Mouse (Mus musculus): ENCODE data around the gene Zfp658. TPM values are rescaled to one million over a fixed set of nuclear protein-coding genes. Genes with fewer than 3 reads are reported as not detected.

The Zfp658 gene
- polyA plus RNA-seq (2015; fragmentation: Nextera tagmentation; extraction: Ambion mirVana), result 3.8 and 4.0 TPM in 2 replicates

DNA sequence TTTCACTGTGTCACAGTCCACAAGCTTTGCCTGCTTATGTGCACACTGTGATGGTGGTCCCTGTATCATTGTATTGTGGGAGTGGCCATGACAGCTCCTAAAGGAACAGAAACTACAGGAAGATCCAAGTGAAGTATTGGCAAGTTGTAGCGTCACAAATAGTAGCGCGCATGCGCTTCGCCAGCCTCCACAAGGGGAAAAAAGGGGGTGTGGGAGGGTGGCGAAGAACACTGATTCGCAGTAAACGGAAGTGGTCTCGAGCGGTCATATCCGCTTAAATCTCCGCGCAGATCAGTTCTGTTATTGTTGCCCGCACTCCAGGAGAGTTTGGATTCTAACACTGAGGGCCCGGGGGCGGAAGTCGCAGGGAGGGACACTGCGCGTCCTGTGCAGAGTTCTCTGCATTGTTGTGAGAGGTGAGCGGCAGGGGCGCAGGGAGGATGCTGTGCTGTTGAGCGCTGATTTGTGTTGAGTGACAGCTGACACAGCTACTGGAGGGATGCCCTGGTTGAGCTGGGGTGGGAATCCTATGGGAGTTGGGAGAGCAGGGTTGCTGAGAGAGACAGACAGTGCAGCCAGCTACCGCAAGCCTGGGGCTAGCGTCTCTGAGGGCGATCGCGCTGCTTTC, at the start of gene Zfp658:
TSS of gene Zfp658 (plus strand) at position 251 of the 628 bp plus-strand sequence.
- H3K4me3 ChIP-seq (replicated peaks), result peak within 1 kb of the TSS; percentile 73
- no peaks in the 10 kb centered on the region for H3K27me3 ChIP-seq
- no peaks in the 10 kb centered on the region for H3K9me3 ChIP-seq (replicated peaks)
- peaks cover 14% of the 10 kb centered on the region for H3K4me1 ChIP-seq
- WGBS, result under 1% methylated on average over 27 of the region's 27 CpGs
- peak; percentile 85 for ATAC-seq (ENCODE audit: insufficient number of reproducible peaks, low FRiP score, low TSS enrichment, low read depth)
- peaks cover 15% of the 10 kb centered on the region for H3K36me3 ChIP-seq
- H3K9ac ChIP-seq, result peak within 1 kb of the TSS; percentile 64
- H3K4me2 ChIP-seq (replicated peaks), result peak within 1 kb of the TSS; percentile 79
- H3K27ac ChIP-seq (replicated peaks), result peak within 1 kb of the TSS; percentile 89

DNA sequence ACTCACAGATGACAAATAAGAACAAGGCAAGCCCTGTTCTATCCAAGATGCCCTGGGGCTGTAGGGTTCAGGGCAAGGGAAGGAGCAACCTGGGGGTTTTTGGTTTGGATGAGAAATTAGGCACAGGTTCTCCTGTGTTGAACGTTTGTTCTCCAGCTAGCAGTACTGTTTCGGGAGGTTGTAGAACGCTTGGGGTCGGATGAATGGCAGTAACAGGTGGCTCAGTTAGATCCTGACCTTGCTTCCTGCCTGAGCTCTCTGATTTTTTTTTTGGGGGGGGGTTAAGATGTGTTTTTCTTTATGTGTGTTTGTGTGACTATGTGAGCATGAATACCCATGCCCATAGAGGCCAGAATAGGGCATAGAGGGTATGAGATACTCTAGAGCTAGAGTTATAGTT, 49.5 kb upstream of the Zfp658 start:
- no peaks in the 10 kb centered on the region for H3K27me3 ChIP-seq
- WGBS, result 64% methylated on average over 4 of the region's 4 CpGs
- no peak overlapping the region for H3K27ac ChIP-seq (replicated peaks)
- no peaks in the 10 kb centered on the region for H3K9me3 ChIP-seq (replicated peaks)
- ATAC-seq (ENCODE audit: insufficient number of reproducible peaks, low FRiP score, low TSS enrichment, low read depth), result no peak
- H3K4me2 ChIP-seq (replicated peaks), result no peak overlapping the region
- H3K36me3 ChIP-seq, result no peaks in the 10 kb centered on the region
- no peak overlapping the region for H3K9ac ChIP-seq
- H3K4me3 ChIP-seq (replicated peaks), result no peak overlapping the region
- H3K4me1 ChIP-seq, result no peaks in the 10 kb centered on the region

DNA sequence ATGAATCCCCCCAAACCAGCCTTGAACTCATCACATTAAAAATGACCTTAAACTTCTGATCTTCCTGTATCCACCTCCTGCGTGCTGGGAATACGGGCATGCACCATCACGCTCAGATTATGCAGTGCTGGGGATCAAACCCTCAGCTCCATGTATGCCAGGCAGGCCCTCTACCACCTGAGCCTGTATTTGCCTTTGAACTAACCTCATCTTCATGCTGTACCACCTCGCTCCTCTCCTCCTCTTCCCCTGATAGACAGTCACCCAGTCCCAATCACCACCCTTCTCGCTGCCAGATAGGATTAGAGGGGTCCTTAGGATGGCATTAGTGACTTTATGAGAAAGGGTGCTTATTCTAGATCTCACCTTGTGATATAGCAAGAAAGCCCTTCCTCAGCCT, 47.0 kb upstream of the Zfp658 start:
- no peaks in the 10 kb centered on the region for H3K36me3 ChIP-seq
- H3K9me3 ChIP-seq (replicated peaks), result no peaks in the 10 kb centered on the region
- no peak overlapping the region for H3K4me3 ChIP-seq (replicated peaks)
- H3K27me3 ChIP-seq, result no peaks in the 10 kb centered on the region
- no peaks in the 10 kb centered on the region for H3K4me1 ChIP-seq
- WGBS, result 72% methylated on average over 5 of the region's 5 CpGs
- no peak for ATAC-seq (ENCODE audit: insufficient number of reproducible peaks, low FRiP score, low TSS enrichment, low read depth)
- H3K27ac ChIP-seq (replicated peaks), result no peak overlapping the region
- H3K4me2 ChIP-seq (replicated peaks), result no peak overlapping the region
- no peak overlapping the region for H3K9ac ChIP-seq

DNA sequence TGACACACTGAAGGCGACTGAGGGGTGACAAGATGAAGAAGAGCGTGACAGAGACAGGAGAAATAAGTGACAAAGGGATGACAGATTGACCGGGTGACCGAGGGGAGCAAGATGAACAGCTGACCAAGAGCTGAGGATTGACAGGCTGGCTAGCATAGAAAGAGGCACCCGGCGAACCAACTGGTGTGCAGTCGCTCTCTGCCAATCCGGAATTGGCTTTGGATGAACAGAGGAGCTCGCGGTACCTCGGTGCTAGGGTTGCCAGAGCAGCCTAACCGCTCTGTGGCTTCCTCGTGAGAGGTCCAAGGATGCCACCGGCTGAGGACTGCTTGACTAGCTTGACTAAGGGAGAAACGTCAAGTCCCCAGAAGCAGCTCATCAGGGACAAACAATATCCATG, 43.7 kb upstream of the Zfp658 start:
- no peak overlapping the region for H3K9ac ChIP-seq
- H3K4me3 ChIP-seq (replicated peaks), result no peak overlapping the region
- H3K27ac ChIP-seq (replicated peaks), result no peak overlapping the region
- no peaks in the 10 kb centered on the region for H3K27me3 ChIP-seq
- no peaks in the 10 kb centered on the region for H3K4me1 ChIP-seq
- no peaks in the 10 kb centered on the region for H3K9me3 ChIP-seq (replicated peaks)
- 86% methylated on average over 15 of the region's 15 CpGs for whole genome bisulfite sequencing
- no peak for ATAC-seq (ENCODE audit: insufficient number of reproducible peaks, low FRiP score, low TSS enrichment, low read depth)
- no peak overlapping the region for H3K4me2 ChIP-seq (replicated peaks)
- H3K36me3 ChIP-seq, result no peaks in the 10 kb centered on the region

DNA sequence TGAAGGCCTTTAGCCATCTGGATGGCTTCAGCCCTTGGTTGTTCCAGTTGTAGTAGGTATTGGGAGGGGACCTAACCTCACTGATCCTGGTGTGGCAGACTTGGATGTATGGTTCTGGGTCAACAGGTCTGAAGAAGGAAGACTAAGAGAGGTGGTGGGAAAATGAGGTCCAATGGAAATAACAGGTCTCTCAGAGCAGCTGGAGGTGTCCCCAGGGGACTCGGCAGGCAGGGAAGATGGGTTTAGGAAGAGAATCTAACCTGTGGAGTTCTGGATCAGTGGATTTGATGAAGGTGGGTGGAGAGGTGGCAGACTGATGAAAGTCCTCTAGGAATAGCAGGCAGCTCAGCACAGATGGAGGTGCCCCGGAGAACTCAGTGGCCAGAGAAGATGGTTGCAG, 39.3 kb upstream of the Zfp658 start:
- no peak overlapping the region for H3K9ac ChIP-seq
- H3K9me3 ChIP-seq (replicated peaks), result no peaks in the 10 kb centered on the region
- H3K4me2 ChIP-seq (replicated peaks), result no peak overlapping the region
- no peaks in the 10 kb centered on the region for H3K36me3 ChIP-seq
- H3K4me3 ChIP-seq (replicated peaks), result no peak overlapping the region
- no peaks in the 10 kb centered on the region for H3K27me3 ChIP-seq
- ATAC-seq (ENCODE audit: insufficient number of reproducible peaks, low FRiP score, low TSS enrichment, low read depth), result no peak
- WGBS, result 88% methylated on average over 2 of the region's 2 CpGs
- H3K4me1 ChIP-seq, result no peaks in the 10 kb centered on the region
- H3K27ac ChIP-seq (replicated peaks), result no peak overlapping the region

DNA sequence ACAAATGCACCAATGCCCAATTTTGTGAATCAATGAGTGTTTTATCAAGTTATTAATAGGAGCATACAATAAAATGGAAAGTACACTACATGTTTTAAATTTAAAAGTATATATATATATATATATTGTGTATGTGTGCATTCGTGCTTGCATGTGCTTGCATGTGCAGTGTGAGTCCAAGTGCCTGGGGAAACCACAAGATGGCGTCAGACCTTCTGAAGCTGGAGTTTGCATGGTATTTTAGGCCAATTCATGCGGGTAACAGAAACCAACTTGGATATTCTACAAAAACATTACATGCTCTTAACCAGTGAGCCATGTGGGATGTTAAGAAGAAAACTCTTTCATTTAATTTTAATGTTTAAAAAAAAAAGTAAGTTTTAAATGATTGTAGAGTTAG, 36.7 kb upstream of the Zfp658 start:
- no peak overlapping the region for H3K4me3 ChIP-seq (replicated peaks)
- H3K36me3 ChIP-seq, result no peaks in the 10 kb centered on the region
- H3K27me3 ChIP-seq, result no peaks in the 10 kb centered on the region
- no peak for ATAC-seq (ENCODE audit: insufficient number of reproducible peaks, low FRiP score, low TSS enrichment, low read depth)
- H3K9me3 ChIP-seq (replicated peaks), result no peaks in the 10 kb centered on the region
- no peak overlapping the region for H3K27ac ChIP-seq (replicated peaks)
- H3K9ac ChIP-seq, result no peak overlapping the region
- no peaks in the 10 kb centered on the region for H3K4me1 ChIP-seq
- 48% methylated on average over 3 of the region's 3 CpGs for WGBS
- no peak overlapping the region for H3K4me2 ChIP-seq (replicated peaks)

DNA sequence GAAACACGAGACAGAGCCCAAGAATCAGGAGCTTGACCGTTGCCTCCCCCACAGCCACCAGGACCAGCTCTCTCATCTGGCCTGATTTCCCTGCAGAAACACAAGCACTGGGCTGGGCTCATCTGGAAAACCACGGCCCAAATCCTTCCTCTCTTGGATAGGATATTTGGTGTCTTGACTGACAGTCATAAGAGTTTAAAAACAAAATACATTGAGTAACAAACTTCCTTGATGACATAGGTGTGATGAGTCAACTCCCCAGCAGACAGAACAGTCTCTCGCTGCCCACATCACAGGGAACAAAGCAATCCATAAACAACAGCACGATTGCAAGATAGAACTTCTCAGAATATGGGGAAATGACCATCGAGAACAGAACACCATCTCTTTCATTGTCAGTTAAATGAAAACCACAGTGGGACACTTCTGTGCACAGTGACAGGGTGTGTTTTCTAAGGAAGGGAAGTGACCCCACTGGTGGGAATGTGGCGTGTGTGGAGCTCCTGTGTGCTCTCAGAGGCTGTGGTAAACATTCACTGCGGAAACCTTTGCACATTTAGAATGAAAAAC, 31.8 kb upstream of the Zfp658 start:
- no peak overlapping the region for H3K27ac ChIP-seq (replicated peaks)
- no peaks in the 10 kb centered on the region for H3K4me1 ChIP-seq
- H3K9me3 ChIP-seq (replicated peaks), result no peaks in the 10 kb centered on the region
- ATAC-seq (ENCODE audit: insufficient number of reproducible peaks, low FRiP score, low TSS enrichment, low read depth), result no peak
- no peak overlapping the region for H3K4me3 ChIP-seq (replicated peaks)
- 65% methylated on average over 8 of the region's 8 CpGs for WGBS
- no peak overlapping the region for H3K4me2 ChIP-seq (replicated peaks)
- H3K27me3 ChIP-seq, result no peaks in the 10 kb centered on the region
- no peaks in the 10 kb centered on the region for H3K36me3 ChIP-seq
- H3K9ac ChIP-seq, result no peak overlapping the region

DNA sequence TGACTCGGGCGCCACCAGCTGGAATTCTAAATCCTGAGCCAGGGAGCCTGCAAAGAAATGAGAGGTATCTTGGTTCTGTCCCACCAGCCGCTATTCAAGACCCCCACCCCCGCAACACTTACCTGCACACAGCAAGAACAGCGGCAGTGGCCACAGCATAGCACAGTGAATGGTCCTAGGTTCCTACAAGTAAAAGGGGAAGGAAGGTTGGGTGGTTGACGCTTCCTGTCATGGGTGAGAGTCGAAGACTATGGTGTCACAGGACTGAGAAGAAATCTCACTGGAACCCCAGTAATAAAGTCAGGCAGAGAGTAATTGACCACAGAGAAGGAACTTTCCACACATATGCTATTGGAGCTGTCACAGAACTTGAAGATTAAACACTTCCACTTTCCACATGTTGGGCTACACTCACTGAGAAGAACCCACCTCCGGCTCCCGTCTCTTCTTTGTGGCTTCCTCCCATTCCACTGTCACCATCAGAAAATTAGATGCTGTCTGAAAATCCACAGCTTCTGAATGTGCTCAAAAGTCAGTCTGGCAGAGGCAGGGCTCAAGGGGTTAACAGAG, 29.0 kb upstream of the Zfp658 start:
- Histone ChIP-seq H3K4me3 (replicated peaks) (no peak overlapping the region), H3K9ac (no peak overlapping the region), H3K36me3 (no peaks in the 10 kb centered on the region), H3K27me3 (no peaks in the 10 kb centered on the region), H3K27ac (replicated peaks) (no peak overlapping the region), H3K4me2 (replicated peaks) (no peak overlapping the region), H3K4me1 (no peaks in the 10 kb centered on the region), H3K9me3 (replicated peaks) (no peaks in the 10 kb centered on the region)
- no peak for ATAC-seq (ENCODE audit: insufficient number of reproducible peaks, low FRiP score, low TSS enrichment, low read depth)
- WGBS, result 79% methylated on average over 9 of the region's 9 CpGs

DNA sequence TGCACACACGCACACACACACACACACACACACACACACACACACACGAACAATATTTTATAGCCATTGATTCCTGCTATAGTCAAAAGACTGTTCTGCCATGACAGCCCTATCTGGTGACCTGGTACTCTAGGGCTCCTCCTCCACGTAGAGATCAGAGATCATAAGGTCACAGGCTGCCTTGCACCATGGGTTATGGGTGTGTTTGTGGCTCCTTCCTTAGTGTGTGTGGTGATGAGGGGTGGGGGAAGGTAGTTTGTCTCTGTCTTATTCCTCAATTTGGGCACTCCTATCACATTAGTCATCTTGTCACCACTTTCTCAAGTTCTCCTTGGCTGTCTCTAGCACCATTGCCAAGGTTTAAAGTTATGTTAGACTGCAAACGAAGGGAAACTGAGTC, 23.5 kb upstream of the Zfp658 start:
- H3K9ac ChIP-seq, result no peak overlapping the region
- H3K4me1 ChIP-seq, result no peaks in the 10 kb centered on the region
- no peak overlapping the region for H3K27ac ChIP-seq (replicated peaks)
- H3K36me3 ChIP-seq, result no peaks in the 10 kb centered on the region
- no peak overlapping the region for H3K4me2 ChIP-seq (replicated peaks)
- WGBS, result 68% methylated on average over 4 of the region's 4 CpGs
- no peak for ATAC-seq (ENCODE audit: insufficient number of reproducible peaks, low FRiP score, low TSS enrichment, low read depth)
- no peaks in the 10 kb centered on the region for H3K27me3 ChIP-seq
- H3K9me3 ChIP-seq (replicated peaks), result no peaks in the 10 kb centered on the region
- H3K4me3 ChIP-seq (replicated peaks), result no peak overlapping the region

DNA sequence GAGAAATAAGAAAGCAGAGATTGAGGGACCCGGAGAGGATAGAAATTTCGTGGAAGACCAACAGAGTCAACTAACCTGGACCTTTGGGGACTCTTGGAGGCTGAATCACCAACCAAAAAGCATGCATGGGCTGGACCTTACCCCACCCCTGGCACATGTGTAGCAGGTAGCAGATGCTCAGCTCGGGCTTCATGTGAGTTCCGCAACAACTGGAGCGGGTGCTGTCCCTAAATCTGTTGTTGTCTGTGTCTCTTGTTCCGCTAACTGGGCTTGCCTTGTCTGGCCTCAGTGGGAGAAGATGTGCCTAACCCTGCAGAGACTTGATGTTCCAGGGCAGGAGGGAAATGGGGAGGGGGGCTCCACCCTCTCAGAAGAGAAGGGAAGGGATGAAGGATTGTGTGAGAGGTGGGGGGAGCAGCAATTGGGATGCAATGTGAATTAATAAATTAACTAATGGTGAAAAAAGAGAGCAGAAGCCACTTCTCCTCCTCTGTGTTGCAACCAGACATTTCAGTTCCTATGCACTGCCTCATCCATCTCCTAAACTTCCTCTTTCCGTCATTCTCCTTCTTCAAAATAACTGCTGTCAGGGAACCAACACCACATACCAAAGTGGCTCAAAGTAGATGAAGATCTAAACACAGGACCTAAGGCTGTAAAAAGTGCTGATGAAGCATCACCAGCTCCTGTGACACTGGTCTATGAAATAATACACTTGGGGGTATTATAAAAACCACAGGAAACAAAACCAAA, 17.7 kb upstream of the Zfp658 start, which contains the start of gene Cd33:
TSS of gene Cd33 (minus strand) at position 204 of the 753 bp plus-strand sequence.
- no peak for ATAC-seq (ENCODE audit: insufficient number of reproducible peaks, low FRiP score, low TSS enrichment, low read depth)
- H3K4me3 ChIP-seq (replicated peaks), result no peak within 1 kb of the TSS
- no peak within 1 kb of the TSS for H3K27ac ChIP-seq (replicated peaks)
- H3K4me1 ChIP-seq, result no peaks in the 10 kb centered on the region
- no peak within 1 kb of the TSS for H3K4me2 ChIP-seq (replicated peaks)
- H3K9ac ChIP-seq, result no peak within 1 kb of the TSS
- no peaks in the 10 kb centered on the region for H3K36me3 ChIP-seq
- no peaks in the 10 kb centered on the region for H3K27me3 ChIP-seq
- H3K9me3 ChIP-seq (replicated peaks), result no peaks in the 10 kb centered on the region
- 73% methylated on average over 7 of the region's 7 CpGs for WGBS

DNA sequence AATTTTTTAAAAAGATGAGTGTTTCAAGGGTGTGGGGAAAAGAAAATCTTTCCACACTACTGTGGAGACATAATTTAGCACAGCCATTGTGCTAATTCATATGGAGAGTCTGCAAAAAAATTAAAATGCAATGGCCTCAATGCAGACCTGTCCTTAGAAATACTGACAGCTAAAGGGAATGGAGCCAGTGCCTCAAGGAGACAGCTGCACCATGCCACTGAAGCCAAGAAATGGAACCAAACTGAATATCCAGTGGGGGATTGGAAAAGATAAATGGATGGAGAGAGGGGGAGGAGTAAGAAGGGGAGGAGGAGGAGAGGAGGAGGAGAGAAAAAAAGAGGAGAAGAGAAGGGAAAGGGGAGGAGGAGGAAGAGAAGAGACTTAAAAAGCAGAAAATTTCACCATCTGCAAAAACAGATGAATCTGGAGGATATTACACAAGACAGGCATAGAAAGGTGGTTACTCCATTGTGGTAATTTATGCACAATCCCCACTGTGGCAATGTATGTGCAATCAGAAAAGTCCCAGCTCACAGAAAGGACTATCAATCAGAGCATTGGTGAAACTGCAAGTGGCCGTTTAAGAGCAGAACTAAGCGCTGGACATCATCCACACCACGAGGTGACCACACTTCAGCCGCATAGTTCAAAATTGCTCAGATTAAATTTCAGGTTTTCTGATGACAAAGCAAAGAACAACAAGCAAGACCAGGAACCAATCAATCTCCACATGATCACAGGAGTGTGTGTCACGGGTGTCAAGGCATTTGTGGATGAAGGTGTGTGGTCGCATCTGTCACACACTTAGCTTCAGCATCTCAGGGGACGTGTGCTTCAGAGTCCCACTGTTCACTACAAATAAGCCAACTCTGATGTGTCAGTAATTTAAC, 16.2 kb upstream of the Zfp658 start:
- Histone ChIP-seq H3K27me3 (no peaks in the 10 kb centered on the region), H3K36me3 (no peaks in the 10 kb centered on the region), H3K4me1 (no peaks in the 10 kb centered on the region), H3K9ac (no peak overlapping the region), H3K4me3 (replicated peaks) (no peak overlapping the region), H3K4me2 (replicated peaks) (no peak overlapping the region), H3K9me3 (replicated peaks) (no peaks in the 10 kb centered on the region), H3K27ac (replicated peaks) (no peak overlapping the region)
- WGBS, result 53% methylated on average over 7 of the region's 7 CpGs
- no peak for ATAC-seq (ENCODE audit: insufficient number of reproducible peaks, low FRiP score, low TSS enrichment, low read depth)

Measured in embryonic facial prominence, embryonic 15.5 days (tissue).